Mouse (Mus musculus) thymus, postnatal 10 days (tissue): Measurements from ENCODE around the gene Aatf.
A peak's percentile ranks its signal among the peaks of the same experiment; 100 is the strongest.

Experiments
- DNase-seq, 2 experiments: peaks; one replicate each; pipeline ENCODE4 v3.0.0; 2021; ENCODE audit warnings: low spot score in 2 of 2

Aatf gene

DNA sequence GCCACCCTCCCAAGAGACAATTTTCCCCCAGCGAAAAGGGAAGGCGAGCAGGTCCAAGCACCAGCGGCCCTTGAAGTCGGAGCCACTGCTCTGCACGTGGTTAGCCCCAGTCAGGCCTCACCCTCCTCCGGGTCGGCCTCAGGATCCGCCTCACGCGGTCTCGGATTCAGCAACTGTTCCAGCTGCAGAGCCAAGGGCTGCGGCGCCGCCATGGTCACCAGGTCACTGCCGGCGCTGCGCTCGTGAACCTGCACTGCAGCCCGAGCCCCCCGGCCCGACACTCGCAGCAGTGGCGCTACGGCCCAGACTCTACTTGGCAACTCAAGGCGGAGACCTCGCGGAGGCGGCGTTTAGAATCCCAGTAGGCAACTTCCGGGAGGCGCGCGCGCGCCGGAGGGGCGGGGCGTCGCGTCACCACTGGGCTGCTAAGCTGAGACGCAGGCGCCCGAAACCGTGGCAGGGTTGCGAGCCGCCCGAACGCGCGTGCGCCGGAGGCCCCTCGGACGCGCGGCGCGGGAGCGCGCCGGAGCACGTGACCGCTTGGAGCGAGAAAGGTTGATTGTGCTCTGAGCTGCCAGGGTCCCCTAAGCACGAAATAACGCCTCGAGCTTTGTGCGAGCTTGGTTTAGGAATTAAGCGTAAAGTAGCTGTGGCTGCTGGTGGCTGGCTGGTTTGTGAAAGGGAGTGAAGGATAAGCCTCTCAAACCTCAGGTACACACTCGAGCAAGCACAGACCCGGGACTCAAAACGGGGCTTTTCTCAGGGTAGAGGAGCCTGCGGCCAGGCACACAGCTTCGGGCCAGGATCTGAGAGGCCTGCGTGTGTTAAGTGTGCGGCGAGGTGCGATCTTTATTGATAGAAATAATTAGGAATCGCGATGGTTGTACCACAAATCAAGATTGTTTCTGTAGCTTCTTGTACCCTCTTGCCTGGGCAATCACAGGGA, at the start of gene Aatf:
Gene Aatf, minus strand, starts transcription at position 352 of the 946 bp plus-strand sequence.
- DNase-seq = peak; percentile 95 to 97

DNA sequence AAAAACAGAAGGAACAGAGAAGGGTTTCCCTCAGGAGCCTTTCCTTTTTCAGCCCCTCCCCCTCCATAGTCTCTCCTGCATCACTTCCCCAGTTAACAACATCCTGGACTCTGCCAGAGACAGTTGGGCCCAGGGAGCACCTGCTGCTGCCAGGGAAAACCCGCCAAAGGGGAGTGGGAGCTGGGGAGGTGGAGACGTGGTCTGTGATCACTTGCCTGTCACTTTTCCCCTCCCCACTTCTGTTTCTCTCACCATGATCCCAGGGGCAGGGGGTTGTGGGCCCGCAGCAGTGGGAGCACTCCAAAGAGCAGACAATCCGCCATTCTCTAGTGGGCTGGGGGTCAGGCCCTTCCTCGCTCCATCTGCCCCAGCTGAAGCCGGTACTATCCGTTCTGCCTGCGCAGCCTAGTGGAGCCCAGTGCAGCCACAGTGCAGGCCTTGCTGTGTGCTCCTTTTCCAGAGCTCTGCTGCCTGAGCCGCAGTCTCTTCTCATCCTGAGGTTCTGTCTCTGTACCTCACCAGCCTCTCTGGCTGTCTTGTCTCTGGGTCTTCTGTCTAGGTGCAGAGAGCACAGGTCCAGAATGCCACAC, 49.5 kb upstream of the Aatf start:
- DNase-seq = no peak

DNA sequence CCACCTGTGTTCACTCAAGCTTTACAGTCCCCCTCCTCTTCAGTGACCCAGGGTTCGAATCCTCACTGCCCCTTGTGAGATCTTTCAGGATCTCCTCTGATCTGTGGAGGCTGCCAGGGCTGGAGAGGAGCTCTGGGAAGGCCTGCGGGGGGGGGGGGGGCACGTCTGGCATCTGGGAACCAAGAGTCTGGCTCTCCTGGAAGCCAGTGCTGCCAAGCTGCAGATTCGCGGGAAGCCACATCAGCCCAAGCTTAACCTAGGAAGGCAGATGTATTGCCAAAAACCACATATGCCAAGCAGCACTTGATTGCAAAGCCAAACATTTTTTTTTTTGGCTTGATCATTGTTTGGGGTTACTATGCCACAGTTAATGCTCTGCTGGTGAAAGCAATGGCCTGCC, 48.2 kb upstream of the Aatf start:
- no peak for DNase-seq

DNA sequence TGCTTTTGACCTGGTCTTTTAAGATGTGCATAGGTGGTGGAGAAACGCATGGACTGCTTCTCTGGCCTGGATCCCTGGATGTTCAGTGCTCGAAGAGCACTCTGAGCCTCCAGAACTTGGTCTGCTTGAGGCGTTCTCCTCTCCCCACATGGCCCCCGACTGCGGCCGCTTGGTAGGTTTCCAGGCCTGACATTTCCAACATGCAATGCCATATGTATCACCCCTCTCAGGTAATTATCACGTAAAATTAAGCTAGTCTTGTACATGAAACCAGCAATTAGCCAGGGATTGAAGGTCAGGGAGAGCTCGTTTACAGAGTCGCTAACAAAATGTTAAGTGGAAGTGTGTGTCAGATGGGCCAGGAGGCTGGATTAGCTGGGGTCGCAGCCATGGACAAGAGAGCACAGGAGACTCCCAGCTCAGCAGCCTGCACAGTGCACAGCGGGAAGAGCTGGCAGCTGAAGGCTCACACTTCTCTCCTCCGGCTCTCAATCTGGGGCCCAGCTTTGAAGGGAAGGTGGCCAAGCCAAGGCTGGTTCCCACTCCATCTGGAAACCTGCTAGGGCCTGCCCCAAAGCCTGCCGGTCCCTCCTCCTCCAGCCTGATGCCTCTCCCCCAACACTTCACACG, 40.6 kb upstream of the Aatf start:
- no peak for DNase-seq

DNA sequence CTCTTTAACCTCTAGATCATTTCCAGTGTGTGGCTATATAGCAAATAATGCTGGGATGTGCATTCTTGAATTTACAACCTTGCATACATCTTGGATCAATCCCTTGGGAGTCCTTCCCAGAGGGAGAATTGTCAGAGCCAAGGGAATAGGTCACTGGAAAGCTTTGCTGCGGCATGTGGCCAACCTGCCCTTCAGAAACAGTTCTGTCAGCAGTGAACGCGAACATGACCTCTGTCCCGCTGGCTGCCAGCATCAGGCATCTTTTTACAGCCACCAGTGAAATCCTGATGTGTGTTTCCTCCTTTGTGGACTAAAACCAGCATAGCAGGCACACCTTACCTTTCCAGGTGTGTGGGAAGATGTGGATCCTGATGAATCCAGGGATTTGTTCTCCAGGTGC, 38.0 kb upstream of the Aatf start:
- DNase-seq = no peak

DNA sequence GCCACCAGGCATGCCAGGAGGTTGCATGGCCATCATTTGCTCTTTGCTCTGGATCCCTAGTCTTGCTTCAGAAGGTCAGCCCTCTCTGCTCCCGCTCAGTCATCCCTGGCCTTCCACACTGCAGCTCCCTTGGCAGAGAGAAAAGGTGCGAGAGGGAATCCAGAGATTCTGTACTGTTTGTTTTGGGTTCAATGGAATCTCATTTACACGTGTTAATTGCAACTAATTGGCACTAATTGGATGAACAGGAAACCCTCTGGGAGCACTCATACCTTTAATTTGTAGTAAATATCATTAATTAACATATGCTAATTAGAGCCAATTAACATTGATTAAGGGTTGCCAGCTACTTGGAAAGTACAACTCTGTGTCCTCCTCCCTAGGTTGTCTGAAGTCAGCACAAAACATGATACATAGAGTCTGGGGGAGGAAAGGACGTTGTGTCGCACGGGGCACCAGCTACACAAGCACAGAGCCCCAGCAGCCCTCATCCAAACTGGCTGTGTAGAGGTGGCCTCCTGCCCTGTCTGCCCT, 36.0 kb upstream of the Aatf start:
- no peak for DNase-seq

DNA sequence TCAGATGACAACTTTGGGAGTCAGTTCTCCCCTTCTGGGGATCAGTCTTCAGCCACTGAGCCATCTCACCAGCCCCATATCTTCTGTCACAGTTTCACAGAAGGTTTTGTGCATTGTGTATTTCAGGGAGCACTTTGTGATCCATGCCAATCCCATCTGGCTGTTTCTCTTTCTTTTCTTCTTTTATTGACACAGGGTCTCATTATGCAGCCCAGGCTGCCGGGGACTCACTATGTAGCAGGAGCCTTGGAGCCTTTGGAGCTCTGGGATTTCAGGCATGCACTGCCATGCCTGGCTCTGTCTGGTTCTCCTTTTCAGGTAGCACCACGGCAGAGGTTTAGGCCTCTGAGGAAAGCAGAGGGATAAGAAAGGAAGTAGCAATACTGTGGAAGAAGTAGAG, 35.0 kb upstream of the Aatf start:
- no peak for DNase-seq

DNA sequence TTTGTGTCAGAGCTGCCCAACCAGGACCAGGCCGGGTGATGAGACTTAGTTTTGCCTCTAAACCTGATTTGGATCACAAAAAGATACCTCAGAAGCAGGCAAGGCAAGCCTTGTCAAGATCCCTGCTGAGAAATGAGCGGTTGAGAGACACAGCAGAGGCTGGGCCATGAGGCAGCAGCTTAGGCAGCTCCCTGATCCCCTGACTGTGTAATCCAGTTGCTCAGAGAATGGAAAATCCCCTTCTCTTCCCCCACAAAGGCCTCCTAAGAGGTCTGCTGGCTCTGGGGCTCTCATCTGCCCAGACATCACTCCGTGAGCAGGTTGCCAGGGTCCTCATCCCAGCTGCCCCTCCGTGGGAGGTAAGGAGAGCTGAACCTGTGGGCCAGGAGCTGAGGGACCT, 26.7 kb upstream of the Aatf start:
- no peak for DNase-seq

DNA sequence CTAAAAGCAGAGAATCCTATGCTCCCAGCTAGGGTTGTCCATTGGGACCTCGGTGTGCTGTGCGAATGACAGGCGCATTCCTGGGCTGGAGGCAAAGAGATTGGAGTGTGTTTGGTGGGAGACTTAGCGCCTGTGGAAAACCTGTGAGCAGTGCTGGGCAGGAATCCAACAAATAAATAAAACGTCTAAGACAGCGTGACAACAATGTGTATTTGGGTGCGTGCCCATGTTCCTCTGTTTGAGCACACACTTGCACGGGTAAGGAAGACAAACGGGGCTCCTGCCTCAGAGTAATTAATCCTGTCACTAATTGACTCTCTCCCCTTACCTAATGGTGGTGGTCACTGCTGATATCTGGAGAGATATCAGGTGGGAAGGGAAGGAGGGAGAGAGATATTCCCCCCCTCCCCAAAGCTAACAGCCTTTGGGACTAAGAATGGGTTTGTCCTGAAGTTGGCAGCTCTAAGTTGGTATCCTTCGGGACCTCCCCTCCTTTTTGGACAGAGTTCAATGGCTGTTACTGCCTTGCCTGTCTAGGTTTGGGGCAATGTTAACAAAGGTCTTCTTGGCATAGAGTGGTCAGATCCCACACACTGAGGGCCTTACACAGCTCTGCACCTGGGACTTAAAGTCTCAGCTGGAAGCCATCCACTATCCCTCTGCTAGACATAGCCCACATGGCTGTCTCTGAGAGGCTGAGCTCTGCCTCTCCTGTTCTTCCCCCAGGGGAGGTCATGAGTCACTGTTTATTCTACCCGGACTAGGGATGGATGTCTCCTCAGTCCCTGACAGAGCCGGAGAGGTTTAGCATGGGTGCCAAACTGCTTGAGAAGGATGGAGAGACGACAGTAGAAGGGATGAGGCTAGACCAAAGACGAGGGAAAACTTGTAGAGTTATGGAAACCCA, 16.7 kb upstream of the Aatf start:
- no peak for DNase-seq

DNA sequence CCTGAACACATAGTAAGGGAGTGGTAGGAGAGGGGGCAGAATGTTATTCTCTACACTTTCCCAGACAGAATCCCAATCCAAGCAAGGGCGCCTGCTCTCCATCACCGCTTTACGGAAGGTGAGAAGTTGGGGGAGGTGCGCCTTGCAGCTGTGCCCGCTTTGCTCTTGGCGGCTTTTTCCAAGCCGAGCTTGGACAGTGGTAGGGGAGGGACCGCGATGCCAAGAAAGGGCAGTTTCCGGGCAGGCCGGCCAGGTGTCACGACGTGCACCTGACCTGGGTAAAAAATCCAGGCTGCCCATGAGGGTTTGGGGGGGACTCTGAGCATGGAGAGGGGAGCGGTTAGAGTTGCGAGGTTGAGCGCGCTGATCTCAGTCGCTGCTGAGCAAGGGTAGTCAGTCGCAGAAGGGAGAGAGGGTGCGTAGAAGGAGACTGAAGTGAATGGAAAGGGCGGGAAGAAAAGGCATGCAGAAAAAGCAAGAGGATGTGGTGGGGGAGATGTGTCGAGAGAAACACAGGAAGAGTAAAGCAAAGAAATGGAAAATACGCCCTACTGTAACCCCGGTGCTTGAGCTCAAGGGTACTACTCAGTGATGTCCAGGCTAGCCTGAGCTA, 15.9 kb upstream of the Aatf start:
- DNase-seq = no peak

DNA sequence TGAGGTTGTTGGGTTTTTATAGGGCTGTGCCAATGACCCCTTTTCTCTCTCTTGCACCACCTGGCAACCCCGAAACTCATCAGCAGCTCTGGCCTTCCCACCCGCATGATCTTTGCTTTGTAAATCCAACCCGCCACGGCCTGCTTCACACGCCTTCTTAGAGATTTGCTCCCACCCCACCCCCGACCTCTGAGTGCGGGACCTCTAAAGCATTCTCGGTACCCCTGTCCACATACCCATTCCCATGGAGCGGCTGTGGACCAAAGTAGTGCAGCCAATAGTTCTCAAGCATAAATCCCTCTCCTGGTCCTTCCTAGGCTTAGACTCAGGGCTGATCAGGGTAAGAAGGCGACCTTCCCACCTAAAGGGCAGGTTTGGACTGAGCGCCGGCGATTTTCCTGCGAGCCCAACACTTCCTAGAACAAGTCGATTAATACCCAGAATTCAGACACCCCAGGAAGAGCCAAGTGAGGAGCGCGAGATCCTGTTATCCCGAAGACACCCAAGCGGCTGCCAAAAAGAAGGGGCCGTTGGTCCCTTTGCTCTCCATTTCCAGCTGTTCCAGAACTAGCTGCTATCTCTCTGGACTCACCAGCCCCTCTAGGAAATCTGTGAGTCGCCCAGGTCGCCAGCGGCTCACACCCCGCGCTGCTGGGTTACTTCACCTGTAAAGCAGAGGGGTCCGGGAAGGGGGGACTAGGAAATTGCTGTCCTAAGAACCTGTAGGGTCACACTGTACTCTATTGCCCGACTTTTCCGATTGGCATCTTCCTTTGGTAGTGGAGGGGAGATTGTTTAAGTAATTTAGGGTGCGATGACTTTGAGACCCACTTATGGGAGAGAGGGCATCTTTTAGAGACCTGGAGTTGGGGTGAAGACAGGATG, 13.9 kb upstream of the Aatf start:
- DNase-seq = no peak

DNA sequence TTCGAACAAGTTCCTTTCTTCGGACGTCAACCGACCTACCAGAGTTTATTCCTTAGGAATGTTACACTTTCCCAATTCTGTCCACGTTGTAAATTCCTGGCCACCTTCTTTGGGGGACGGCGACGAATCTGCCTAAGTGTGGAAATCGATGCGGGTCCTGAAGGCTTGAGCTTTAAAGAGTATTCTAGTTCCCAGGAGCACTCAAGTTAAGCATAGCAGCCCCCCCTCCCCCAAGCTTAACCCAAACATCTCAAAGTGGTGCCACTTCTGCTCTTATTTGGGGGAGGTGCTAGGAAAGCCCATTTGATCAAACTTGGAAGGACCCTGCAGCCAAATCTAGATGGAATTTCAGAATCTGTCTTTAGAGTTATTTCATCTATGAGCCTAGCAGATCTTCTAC, 13.1 kb upstream of the Aatf start:
- DNase-seq = no peak

DNA sequence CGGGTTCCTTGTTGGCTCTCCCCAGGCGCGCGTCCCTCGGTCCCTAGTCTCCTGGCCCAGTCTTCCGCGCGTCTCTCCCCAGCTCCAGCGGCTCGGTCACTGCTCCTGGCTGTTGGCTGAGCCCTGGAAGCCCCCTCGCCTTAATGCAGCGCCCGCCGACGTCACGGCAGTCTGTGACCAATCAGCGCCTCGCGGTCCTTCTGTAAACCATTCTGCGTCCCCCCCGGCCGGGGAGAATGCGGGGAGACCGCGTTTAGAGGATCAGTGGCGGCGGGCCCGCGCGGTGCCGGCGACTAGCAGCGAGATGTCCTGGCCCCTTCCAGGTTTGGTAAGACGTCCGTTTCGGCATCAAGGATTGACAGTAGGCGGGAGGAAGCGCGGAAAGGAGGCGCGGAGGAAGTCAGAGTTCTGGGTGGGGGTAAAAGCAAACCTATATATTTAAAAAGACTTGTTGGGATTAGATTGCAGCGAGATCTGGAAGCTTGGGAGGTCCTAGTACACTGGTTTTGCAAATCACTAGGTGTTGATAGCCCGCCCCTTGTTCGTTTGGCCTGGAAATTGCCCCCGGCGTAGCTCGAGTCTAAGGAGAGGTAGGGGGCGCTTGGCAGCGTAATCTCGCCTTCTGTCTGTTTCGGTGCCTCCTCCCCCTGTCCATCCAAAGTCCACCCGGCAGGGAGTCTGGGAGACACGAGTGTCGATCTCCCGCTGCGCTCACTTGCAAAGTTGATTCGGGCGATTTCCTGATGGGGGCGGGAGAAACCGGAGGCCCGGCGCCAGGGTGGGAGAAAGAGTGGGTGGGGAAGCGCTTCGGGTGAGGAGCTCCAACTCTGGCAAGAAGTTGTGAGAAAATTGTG, 12.3 kb upstream of the Aatf start, which contains the start of gene Lhx1:
Gene Lhx1, minus strand, starts transcription at position 115 of the 854 bp plus-strand sequence.
- DNase-seq = no peak

DNA sequence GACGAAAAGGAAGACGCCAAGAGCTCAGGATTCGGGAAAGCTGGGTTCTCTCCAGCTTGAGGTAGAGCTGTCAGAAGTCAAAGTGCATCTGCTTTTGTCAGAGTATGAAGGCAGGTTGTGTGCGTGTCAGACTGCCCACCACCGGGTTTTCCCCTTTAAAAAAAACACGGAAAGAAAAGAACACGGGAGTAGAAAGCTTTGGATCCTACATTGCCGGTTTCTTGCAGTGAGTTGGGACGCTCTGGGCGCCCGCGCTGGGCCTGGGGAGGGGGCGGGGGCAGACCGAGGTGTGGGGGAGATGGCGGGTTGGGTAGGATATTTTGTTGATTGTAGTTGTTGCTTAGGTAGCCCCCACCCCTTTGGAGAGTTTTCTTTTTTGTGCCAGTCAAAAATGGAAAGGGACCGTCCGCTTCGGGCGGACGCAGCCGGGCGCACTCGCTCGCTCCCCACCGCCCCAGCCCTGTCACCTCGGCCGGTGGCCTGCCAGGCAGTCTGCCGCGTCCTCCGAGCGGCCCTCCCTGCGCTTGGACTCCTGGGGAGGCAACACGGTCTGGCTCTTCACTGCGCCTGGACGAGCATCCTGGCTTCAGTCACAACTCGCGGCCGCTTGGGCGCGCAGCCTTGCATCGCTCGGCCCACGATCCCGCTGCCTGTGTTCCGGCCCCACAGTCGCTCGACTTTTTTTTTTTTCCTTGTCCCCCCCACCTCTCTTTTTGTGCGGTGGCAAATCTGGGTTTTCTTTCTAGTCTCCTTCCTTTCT, 11.4 kb upstream of the Aatf start:
- DNase-seq = no peak

DNA sequence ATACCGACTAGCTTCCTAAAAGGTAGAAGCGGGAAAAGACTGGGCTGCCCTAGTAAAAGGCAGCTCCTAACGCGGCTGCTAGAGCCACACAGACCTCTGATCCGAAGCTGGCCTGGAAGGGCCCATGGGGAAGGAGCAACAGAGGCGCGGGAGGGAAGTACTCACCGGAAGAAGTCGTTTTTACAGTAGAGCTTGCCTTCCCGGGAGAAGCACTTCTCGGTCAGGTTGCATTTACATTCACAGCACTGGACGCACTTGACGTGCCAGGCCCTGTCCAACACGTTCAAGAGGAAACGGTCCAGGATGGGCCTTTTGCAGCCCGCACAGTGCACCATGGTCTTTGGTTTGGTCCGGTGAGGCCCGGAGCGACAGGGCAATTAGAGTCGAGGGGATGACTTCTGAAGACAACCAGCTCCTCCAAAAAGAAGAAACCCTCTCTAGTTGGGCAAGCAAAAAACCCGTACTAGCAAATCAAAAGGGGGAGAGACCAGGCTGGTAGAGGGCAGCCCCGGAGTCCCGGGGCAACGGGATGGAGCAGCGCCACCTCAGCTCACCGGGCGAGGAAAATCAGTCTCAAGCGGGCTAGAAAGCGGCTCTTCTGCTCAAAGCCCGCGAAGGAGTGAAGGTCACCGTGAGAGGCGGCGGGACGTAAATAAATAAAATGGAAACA, 10.7 kb upstream of the Aatf start:
- no peak for DNase-seq

DNA sequence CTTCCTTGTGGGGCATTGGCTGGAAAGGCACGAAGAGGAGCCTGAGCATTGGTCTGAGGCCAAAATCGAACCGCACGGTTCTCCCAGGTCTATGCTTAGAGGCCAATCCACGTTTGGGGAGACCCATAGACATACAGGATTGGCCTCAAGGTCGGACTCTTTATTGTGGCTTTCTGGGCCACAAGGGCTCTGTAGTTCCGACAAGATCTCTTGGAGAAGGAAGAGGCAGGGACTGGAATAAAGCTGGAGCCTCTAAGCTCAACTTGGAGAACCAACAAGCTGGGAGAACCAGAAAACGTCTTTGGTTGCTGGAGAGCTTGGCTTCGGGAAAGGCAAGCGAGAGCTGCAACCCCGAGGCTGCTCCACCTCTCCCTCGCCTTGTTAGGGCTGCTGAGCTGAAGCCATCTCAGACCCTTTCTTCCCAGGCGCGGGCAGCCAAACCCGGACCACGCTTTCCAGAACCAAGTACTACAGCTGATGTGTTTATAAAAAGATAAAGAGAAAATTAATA, 10.1 kb upstream of the Aatf start:
- no peak for DNase-seq

DNA sequence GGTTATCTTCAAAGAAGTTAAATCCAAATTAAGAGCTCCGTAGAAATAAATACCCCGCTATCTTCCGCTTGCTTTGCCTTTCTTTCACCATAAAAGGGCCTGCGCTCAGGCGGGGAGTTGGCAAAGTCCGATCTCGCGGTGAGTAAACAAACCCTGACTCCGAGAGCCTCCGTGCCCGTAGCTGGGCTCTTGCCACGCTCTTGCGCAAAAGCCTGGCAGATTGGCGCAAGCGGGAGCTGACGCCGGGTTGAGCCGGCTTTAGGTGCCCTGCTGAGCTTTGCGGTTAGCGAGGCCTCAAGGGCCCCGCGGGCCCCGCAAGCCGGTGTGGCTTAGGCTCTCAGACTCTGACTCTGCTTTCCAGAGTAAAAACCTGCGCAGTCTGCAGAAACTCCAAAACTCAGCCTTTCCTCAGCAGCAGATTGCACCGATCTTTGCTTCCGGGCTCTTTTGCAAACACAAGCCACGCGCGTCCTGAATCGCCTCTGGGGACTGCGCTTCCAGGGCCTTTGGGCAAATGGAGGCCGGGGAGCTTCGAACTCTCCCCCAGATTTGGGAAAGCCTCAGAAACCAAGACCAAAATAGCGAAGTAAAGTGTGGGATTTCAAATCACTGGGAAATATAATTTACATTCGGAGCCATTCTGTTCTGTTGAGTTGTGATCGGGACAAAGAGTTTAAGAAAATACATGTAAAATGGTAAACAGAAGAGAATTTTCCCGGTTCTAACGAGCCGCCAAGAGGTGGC, 9.4 kb upstream of the Aatf start:
- DNase-seq = no peak
